Mouse (Mus musculus): Measurements from ENCODE around the gene Cstad.

DNA sequence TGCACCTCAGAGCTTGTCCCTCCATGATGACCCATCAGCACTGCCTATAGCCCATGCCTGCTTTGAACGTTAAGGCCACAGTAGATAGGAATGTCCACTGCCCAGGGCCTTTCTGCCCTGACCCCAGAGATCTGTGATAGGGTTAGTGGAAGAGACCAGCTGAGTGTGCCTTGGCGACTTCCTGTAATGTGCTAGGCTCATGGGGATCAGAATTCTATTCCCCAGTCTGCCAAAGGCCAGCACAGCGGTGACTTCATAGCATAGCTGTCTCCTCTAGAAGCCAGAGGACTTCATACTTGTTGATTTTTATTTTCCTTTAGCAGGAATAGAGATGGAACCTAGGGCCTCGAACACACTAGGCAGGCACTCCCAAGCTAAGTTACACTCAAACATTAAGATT is 5.1 kb upstream of the Cstad start:
- TF ChIP-seq POLR2A (IDR thresholded peaks at IDR 0.05; ENCODE audit: low read depth, low read length), result no peak
- no peak for TF ChIP-seq CTCF (IDR thresholded peaks at IDR 0.05; ENCODE audit: extremely low read depth, insufficient read length, insufficient replicate concordance, low read depth, low read length)
